Mouse (Mus musculus): ENCODE data around the gene Gbp7.

DNA sequence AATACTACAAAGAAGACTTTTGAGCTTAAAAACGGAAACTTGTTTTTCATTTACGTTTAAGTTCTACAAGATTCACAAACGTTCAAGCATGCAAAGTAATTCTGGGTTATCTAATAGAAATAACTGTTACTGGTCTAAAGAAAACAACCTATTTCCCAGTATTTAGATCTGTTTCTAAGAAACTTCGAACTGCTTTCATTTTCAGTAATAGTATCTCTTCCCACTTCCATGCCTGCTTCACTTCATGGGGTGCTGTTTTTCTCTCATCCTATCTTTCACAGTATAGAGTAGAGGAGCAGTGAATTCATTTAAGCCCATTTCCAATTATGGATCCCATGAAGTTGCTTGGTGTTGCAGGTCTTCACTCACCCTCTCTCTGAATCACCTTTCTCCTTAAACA lies 48.2 kb downstream of the Gbp7 start:
- TF ChIP-seq EP300 (IDR thresholded peaks at IDR 0.05; ENCODE audit: insufficient read depth, low read depth, low read length), result no peak
- TF ChIP-seq POLR2A (IDR thresholded peaks at IDR 0.05; ENCODE audit: insufficient read depth, low read depth, low read length), result no peak
- no peak for TF ChIP-seq CTCF (IDR thresholded peaks at IDR 0.05)

Data from heart, adult 2 months (tissue).